Mouse (Mus musculus): Measurements from ENCODE around the gene Ttll3. TPM values are rescaled to one million over a fixed set of nuclear protein-coding genes. Genes with fewer than 3 reads are reported as not detected.

The Ttll3 gene
- polyA plus RNA-seq, 1 experiment from 2014 or later, result 10.7 TPM

DNA sequence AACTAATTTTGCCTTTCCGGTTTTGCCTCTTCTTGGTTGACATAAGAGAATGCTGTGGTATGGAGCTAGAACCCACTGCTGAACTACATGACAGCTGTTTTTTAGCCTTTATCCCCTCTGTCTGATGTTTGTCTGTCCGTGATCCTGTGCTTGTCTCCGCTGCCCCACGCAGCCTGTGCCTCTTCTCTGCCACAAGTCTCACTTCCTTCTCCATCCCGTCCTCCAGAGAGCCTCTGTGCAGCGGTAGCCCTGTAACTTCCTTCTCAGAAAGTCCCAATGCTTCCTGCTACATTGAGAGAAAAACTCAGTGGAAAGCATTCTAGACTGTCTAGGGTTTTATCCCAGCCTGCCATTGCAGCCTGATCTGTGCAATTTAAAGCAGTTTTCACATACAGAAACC, 9.8 kb upstream of the Ttll3 start:
- H3K27ac ChIP-seq (replicated peaks), result no peak overlapping the region
- peaks cover 23% of the 10 kb centered on the region for H3K4me1 ChIP-seq
- no peak for ATAC-seq (ENCODE audit: insufficient number of reproducible peaks, low FRiP score, low TSS enrichment, low read depth)
- H3K4me2 ChIP-seq (replicated peaks), result peak overlapping the region; percentile 78
- no peak overlapping the region for H3K9ac ChIP-seq
- peak overlapping the region; percentile 76 for H3K4me3 ChIP-seq (replicated peaks)
- H3K36me3 ChIP-seq, result peaks cover 53% of the 10 kb centered on the region
- 73% methylated on average over 6 of the region's 6 CpGs for WGBS
- no peaks in the 10 kb centered on the region for H3K9me3 ChIP-seq (replicated peaks)
- H3K27me3 ChIP-seq, result no peaks in the 10 kb centered on the region

DNA sequence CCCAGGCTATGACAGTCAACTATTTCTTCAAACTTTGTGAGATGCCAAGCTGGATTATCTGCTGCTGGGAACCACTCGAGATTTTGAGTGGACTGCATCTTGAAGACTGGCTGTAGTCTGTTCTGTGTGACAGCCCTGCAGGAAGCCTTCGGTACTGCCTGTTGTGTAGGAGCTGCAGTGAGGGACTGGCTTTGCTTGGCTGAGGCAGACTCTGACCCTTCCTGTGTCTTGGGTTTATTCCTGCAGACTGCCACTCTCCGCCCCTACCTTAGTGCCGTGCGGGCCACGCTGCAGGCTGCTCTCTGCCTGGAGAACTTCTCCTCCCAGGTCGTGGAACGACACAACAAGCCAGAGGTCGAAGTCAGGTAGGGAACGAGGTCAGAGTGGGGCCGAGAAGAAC, 8.6 kb upstream of the Ttll3 start:
- H3K27me3 ChIP-seq, result no peaks in the 10 kb centered on the region
- peaks cover 54% of the 10 kb centered on the region for H3K36me3 ChIP-seq
- no peak overlapping the region for H3K4me2 ChIP-seq (replicated peaks)
- H3K4me1 ChIP-seq, result peaks cover 23% of the 10 kb centered on the region
- no peaks in the 10 kb centered on the region for H3K9me3 ChIP-seq (replicated peaks)
- H3K4me3 ChIP-seq (replicated peaks), result no peak overlapping the region
- WGBS, result 92% methylated on average over 11 of the region's 11 CpGs
- H3K9ac ChIP-seq, result no peak overlapping the region
- H3K27ac ChIP-seq (replicated peaks), result no peak overlapping the region
- no peak for ATAC-seq (ENCODE audit: insufficient number of reproducible peaks, low FRiP score, low TSS enrichment, low read depth)

GRCm38 (mm10) chr6:113384351-113384927, 4.6 kb upstream of the Ttll3 start:
- ATAC-seq (ENCODE audit: insufficient number of reproducible peaks, low FRiP score, low TSS enrichment, low read depth), result no peak
- peaks cover 88% of the 10 kb centered on the region for H3K36me3 ChIP-seq
- H3K4me3 ChIP-seq (replicated peaks), result no peak overlapping the region
- H3K9me3 ChIP-seq (replicated peaks), result no peaks in the 10 kb centered on the region
- H3K4me1 ChIP-seq, result peaks cover 5% of the 10 kb centered on the region
- no peak overlapping the region for H3K9ac ChIP-seq
- H3K4me2 ChIP-seq (replicated peaks), result no peak overlapping the region
- no peak overlapping the region for H3K27ac ChIP-seq (replicated peaks)
- WGBS, result 90% methylated on average over 8 of the region's 8 CpGs
- H3K27me3 ChIP-seq, result no peaks in the 10 kb centered on the region

DNA sequence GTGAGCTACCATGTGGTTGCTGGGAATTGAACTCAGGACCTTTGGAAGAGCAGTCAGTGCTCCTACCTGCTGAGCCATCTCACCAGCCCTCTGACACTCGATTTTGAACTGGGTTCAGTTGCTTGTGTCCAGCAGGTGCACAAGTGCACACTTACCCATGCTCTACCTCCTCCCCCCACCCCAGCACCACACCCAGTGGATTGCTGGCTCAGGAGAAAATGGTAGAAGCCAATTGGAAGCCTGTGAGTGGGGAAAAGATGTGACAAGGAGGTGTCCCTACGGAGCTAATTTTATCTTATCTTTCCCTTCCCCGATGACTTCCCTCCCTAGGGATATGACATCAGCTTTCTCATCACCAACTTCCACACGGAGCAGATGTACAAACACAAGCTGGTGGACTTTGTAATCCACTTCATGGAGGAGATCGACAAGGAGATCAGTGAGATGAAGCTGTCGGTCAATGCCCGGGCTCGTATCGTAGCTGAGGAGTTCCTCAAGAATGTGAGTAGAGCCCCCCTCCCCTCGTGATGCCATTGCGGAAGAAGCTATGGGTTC, 3.8 kb upstream of the Ttll3 start:
- no peak overlapping the region for H3K4me3 ChIP-seq (replicated peaks)
- WGBS, result 83% methylated on average over 11 of the region's 11 CpGs
- H3K27ac ChIP-seq (replicated peaks), result no peak overlapping the region
- H3K9me3 ChIP-seq (replicated peaks), result no peaks in the 10 kb centered on the region
- H3K4me2 ChIP-seq (replicated peaks), result no peak overlapping the region
- no peak for ATAC-seq (ENCODE audit: insufficient number of reproducible peaks, low FRiP score, low TSS enrichment, low read depth)
- no peak overlapping the region for H3K9ac ChIP-seq
- no peaks in the 10 kb centered on the region for H3K27me3 ChIP-seq
- H3K4me1 ChIP-seq, result no peaks in the 10 kb centered on the region
- peaks cover 95% of the 10 kb centered on the region for H3K36me3 ChIP-seq

GRCm38 (mm10) chr6:113386025-113386424, 3.0 kb upstream of the Ttll3 start:
- Histone ChIP-seq H3K9me3 (replicated peaks) (no peaks in the 10 kb centered on the region), H3K4me3 (replicated peaks) (no peak overlapping the region), H3K27ac (replicated peaks) (no peak overlapping the region), H3K4me2 (replicated peaks) (no peak overlapping the region), H3K27me3 (no peaks in the 10 kb centered on the region), H3K9ac (no peak overlapping the region), H3K4me1 (no peaks in the 10 kb centered on the region), H3K36me3 (peaks cover 93% of the 10 kb centered on the region)
- ATAC-seq (ENCODE audit: insufficient number of reproducible peaks, low FRiP score, low TSS enrichment, low read depth), result peak; percentile 53; the same call in 1 of the 2 replicates
- WGBS, result 79% methylated on average over 3 of the region's 3 CpGs

DNA sequence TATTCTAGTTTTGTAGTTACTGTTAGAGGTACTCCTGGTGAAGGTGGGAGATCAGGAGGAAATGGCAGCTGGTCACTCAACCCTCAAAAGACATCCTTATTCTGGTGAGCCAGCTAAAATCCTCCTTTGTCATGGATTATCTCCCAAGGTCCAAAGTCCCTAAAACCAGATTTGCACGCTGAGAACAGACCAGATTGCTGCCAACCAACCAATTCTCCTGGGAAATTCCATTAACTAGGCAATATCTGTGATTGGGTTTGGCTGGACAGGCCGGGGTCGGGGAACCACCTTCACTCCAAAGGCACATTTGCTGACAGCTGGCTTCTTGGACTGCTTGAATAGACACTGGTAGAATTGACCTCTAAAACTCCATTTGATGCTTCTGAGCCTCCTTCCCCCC, 1.7 kb downstream of the Ttll3 start:
- Histone ChIP-seq H3K4me3 (replicated peaks) (no peak overlapping the region), H3K36me3 (peaks cover 54% of the 10 kb centered on the region), H3K9me3 (replicated peaks) (no peaks in the 10 kb centered on the region), H3K4me1 (peaks cover 9% of the 10 kb centered on the region), H3K27me3 (no peaks in the 10 kb centered on the region), H3K9ac (no peak overlapping the region), H3K27ac (replicated peaks) (no peak overlapping the region), H3K4me2 (replicated peaks) (no peak overlapping the region)
- no peak for ATAC-seq (ENCODE audit: insufficient number of reproducible peaks, low FRiP score, low TSS enrichment, low read depth)
- WGBS, result 89% methylated on average over 3 of the region's 3 CpGs

DNA sequence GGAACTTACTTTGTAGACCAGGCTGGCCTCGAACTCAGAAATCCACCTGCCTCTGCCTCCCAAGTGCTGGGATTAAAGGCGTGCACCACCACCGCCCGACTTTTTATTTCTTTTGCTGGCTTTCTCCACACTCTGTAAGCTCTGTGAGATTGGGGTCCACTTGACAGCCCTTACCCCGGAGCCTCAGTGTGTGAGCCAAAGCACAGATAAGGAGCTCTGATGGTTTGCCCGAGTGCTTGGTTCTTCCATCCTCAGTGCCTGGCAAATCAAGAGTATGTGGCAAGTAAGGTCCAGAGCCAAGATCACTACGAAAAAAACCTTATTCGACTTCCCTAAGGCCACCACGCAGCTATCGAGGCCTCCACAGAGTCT, 2.9 kb downstream of the Ttll3 start:
- Histone ChIP-seq H3K27ac (replicated peaks) (no peak overlapping the region), H3K9ac (peak overlapping the region; percentile 42), H3K4me1 (peaks cover 9% of the 10 kb centered on the region), H3K4me2 (replicated peaks) (peak overlapping the region; percentile 95), H3K4me3 (replicated peaks) (peak overlapping the region; percentile 48), H3K27me3 (no peaks in the 10 kb centered on the region), H3K9me3 (replicated peaks) (no peaks in the 10 kb centered on the region), H3K36me3 (peaks cover 43% of the 10 kb centered on the region)
- 30% methylated on average over 10 of the region's 10 CpGs for WGBS
- ATAC-seq (ENCODE audit: insufficient number of reproducible peaks, low FRiP score, low TSS enrichment, low read depth), result no peak

DNA sequence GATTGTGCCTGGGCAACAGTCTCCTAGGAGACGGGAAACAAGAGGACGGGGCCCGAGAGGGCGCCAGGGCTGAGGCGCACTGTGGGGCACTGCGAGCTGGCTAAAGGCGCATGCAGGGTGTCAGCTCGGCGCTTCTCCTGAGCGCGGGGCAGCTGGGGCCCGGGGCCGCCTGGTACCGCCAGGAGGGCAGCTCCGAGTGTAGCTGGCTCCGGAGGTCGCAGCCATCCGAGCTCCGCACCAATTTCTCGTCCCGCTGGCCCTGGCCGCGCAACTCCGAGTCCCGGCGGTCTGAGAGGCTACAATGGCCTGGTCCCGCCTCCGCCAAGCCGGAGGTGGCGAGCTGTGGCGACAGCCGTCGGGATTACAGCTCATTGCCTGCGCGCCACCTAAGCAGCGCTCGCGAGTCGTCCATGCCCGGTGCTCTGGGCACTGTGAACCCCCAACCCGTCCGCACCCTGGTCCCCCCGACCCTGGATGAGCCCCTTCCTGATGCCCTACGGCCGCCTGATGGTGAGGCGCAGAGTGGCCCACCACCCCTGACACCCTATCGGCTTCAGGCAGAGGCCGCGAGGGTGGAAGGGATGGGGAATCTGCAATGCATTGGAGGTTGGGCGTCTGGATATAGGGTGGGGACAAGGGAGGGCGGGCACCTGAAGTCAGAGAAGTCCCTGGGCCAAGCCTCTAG, 3.5 kb downstream of the Ttll3 start:
- peak overlapping the region; percentile 95 for H3K4me2 ChIP-seq (replicated peaks)
- peak overlapping the region; percentile 42 for H3K9ac ChIP-seq
- peak; percentile 71 for ATAC-seq (ENCODE audit: insufficient number of reproducible peaks, low FRiP score, low TSS enrichment, low read depth)
- H3K27ac ChIP-seq (replicated peaks), result 0 out of 2 replicates have a peak overlapping the region, but pooled peaks have one; percentile 39
- H3K36me3 ChIP-seq, result peaks cover 38% of the 10 kb centered on the region
- peaks cover 9% of the 10 kb centered on the region for H3K4me1 ChIP-seq
- H3K27me3 ChIP-seq, result no peaks in the 10 kb centered on the region
- peak overlapping the region; percentile 48 for H3K4me3 ChIP-seq (replicated peaks)
- no peaks in the 10 kb centered on the region for H3K9me3 ChIP-seq (replicated peaks)
- 2% methylated on average over 51 of the region's 51 CpGs for WGBS

DNA sequence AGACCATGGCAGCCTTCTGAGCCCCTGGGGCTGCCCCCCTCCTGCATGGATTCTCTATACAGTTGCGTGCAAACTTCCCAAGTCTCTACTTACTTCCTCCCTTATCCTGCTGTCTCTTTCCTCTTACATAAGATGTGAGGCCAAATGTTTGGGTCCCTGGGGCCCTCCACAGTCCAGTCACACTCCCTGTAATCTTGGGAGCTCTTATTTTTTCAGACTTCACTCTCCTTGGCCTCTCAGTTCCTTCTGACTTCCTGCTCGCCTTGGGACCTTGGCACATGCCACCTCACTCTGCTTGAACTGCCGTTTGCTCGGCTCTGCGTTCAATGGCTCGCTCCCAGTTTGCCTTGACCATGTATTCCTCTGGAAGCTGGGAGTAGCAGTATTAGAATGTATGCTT, 4.9 kb downstream of the Ttll3 start:
- H3K4me2 ChIP-seq (replicated peaks), result no peak overlapping the region
- H3K9ac ChIP-seq, result no peak overlapping the region
- no peaks in the 10 kb centered on the region for H3K27me3 ChIP-seq
- no peak overlapping the region for H3K4me3 ChIP-seq (replicated peaks)
- no peak overlapping the region for H3K27ac ChIP-seq (replicated peaks)
- H3K4me1 ChIP-seq, result peaks cover 9% of the 10 kb centered on the region
- no peak for ATAC-seq (ENCODE audit: insufficient number of reproducible peaks, low FRiP score, low TSS enrichment, low read depth)
- 87% methylated on average over 6 of the region's 6 CpGs for WGBS
- H3K36me3 ChIP-seq, result peaks cover 26% of the 10 kb centered on the region
- H3K9me3 ChIP-seq (replicated peaks), result no peaks in the 10 kb centered on the region

- Histone ChIP-seq H3K9ac (no peak overlapping the region), H3K36me3 (peaks cover 17% of the 10 kb centered on the region), H3K4me3 (replicated peaks) (no peak overlapping the region), H3K27me3 (no peaks in the 10 kb centered on the region), H3K4me1 (peaks cover 9% of the 10 kb centered on the region), H3K4me2 (replicated peaks) (no peak overlapping the region), H3K9me3 (replicated peaks) (no peaks in the 10 kb centered on the region), H3K27ac (replicated peaks) (no peak overlapping the region)
- 93% methylated on average over 11 of the region's 11 CpGs for WGBS
- no peak for ATAC-seq (ENCODE audit: insufficient number of reproducible peaks, low FRiP score, low TSS enrichment, low read depth)
Measured at GRCm38 (mm10) chr6:113394811-113395210, 5.8 kb downstream of the Ttll3 start.

DNA sequence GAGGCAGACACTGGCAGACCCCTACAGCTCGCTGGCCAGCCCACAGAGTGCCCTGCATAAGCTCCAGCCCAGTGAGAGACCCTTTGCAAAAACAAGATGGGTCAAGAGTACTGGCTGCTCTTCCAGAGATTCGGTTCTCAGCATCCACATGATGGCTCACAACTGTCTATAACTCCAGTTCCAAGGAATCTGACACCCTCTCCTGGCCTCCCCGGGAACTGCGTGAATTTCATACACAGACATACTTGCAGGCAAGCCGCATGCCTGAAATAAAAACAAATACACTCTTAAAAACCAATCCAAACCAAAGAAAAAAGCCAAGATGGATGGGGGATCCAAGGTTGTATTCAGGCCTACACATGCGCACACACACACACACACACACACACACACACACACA, 6.4 kb downstream of the Ttll3 start:
- Histone ChIP-seq H3K36me3 (peaks cover 10% of the 10 kb centered on the region; the same call in 1 of the 2 replicates), H3K27me3 (no peaks in the 10 kb centered on the region), H3K27ac (replicated peaks) (no peak overlapping the region), H3K4me1 (peaks cover 9% of the 10 kb centered on the region), H3K9me3 (replicated peaks) (no peaks in the 10 kb centered on the region), H3K4me3 (replicated peaks) (no peak overlapping the region), H3K9ac (no peak overlapping the region), H3K4me2 (replicated peaks) (no peak overlapping the region)
- ATAC-seq (ENCODE audit: insufficient number of reproducible peaks, low FRiP score, low TSS enrichment, low read depth), result no peak
- 91% methylated on average over 6 of the region's 6 CpGs for WGBS
